Mouse (Mus musculus) cerebellum, adult 11 months (tissue): ENCODE results near the gene Maob.

ENCODE experiments used
- DNase-seq: peaks from one replicate; pipeline ENCODE4 v3.0.0; 2022

Maob gene

GRCm38 (mm10) chrX:16817261-16817769 lies at the start of gene Maob:
TSS of gene Maob (minus strand) at chrX:16817366.
- no peak for DNase-seq

- no peak for DNase-seq
Observed at GRCm38 (mm10) chrX:16860244-16860643, 43.1 kb upstream of the Maob start.

GRCm38 (mm10) chrX:16846034-16846433 lies 28.9 kb upstream of the Maob start:
- no peak for DNase-seq

- no peak for DNase-seq
Observed at GRCm38 (mm10) chrX:16841443-16841842, 24.3 kb upstream of the Maob start.

GRCm38 (mm10) chrX:16837293-16837692 lies 20.1 kb upstream of the Maob start:
- no peak for DNase-seq

- DNase-seq: no peak
Observed at GRCm38 (mm10) chrX:16836488-16837082, 19.4 kb upstream of the Maob start.

- no peak for DNase-seq
Observed at GRCm38 (mm10) chrX:16826028-16826427, 8.9 kb upstream of the Maob start.

GRCm38 (mm10) chrX:16815965-16816364 lies 1.2 kb downstream of the Maob start:
- DNase-seq: no peak

- no peak for DNase-seq
Observed at GRCm38 (mm10) chrX:16812080-16812479, 5.1 kb downstream of the Maob start.

- DNase-seq: no peak
Observed at GRCm38 (mm10) chrX:16767453-16767852, 49.7 kb downstream of the Maob start.

- no peak for DNase-seq
Observed at GRCm38 (mm10) chrX:16766156-16766555, 51.0 kb downstream of the Maob start.

GRCm38 (mm10) chrX:16761430-16761829 lies 55.7 kb downstream of the Maob start:
- no peak for DNase-seq

- DNase-seq: no peak
Observed at GRCm38 (mm10) chrX:16754761-16755160, 62.4 kb downstream of the Maob start.

GRCm38 (mm10) chrX:16748932-16749331 lies 68.2 kb downstream of the Maob start:
- no peak for DNase-seq

- no peak for DNase-seq
Observed at GRCm38 (mm10) chrX:16714033-16714432, 103.1 kb downstream of the Maob start.

GRCm38 (mm10) chrX:16706094-16706493 lies 111.1 kb downstream of the Maob start:
- no peak for DNase-seq
